Mouse (Mus musculus): ENCODE results near the gene Tmem151b. TPM values are rescaled to one million over a fixed set of nuclear protein-coding genes. Genes with fewer than 3 reads are reported as not detected.

The Tmem151b gene
- polyA plus RNA-seq, 1 experiment from 2014 or later = 25.5 TPM

GRCm38 (mm10) chr17:45515204-45515726, 34.2 kb downstream of the Tmem151b start:
- no peak overlapping the region for H3K27ac ChIP-seq
- no peak for ATAC-seq
- H3K9ac ChIP-seq (replicated peaks) = no peak overlapping the region
- 49% methylated on average over 15 of the region's 15 CpGs for WGBS
- H3K4me1 ChIP-seq (replicated peaks) = 0 out of 2 replicates have a peak, but pooled peaks cover 4% of the 10 kb centered on the region
- peaks cover 40% of the 10 kb centered on the region for H3K36me3 ChIP-seq
- no peaks in the 10 kb centered on the region for H3K27me3 ChIP-seq
- H3K4me2 ChIP-seq (replicated peaks) = no peak overlapping the region
- no peak overlapping the region for H3K4me3 ChIP-seq (replicated peaks)
- no peaks in the 10 kb centered on the region for H3K9me3 ChIP-seq

- peaks cover 35% of the 10 kb centered on the region for H3K36me3 ChIP-seq
- no peaks in the 10 kb centered on the region for H3K9me3 ChIP-seq
- H3K4me2 ChIP-seq (replicated peaks) = no peak overlapping the region
- 95% methylated on average over 4 of the region's 4 CpGs for WGBS
- no peak overlapping the region for H3K27ac ChIP-seq
- ATAC-seq = no peak
- H3K4me3 ChIP-seq (replicated peaks) = no peak overlapping the region
- no peaks in the 10 kb centered on the region for H3K27me3 ChIP-seq
- H3K4me1 ChIP-seq (replicated peaks) = peaks cover 6% of the 10 kb centered on the region
- H3K9ac ChIP-seq (replicated peaks) = no peak overlapping the region
These were observed 37.7 kb downstream of the Tmem151b start for GRCm38 (mm10) chr17:45511757-45512156.

GRCm38 (mm10) chr17:45510871-45511270, 38.6 kb downstream of the Tmem151b start:
- peaks cover 35% of the 10 kb centered on the region for H3K36me3 ChIP-seq
- H3K4me1 ChIP-seq (replicated peaks) = peaks cover 10% of the 10 kb centered on the region
- no peak overlapping the region for H3K4me2 ChIP-seq (replicated peaks)
- ATAC-seq = no peak
- H3K27ac ChIP-seq = no peak overlapping the region
- no peaks in the 10 kb centered on the region for H3K27me3 ChIP-seq
- no peaks in the 10 kb centered on the region for H3K9me3 ChIP-seq
- WGBS = 96% methylated on average over 4 of the region's 4 CpGs
- no peak overlapping the region for H3K9ac ChIP-seq (replicated peaks)
- H3K4me3 ChIP-seq (replicated peaks) = no peak overlapping the region

- H3K27me3 ChIP-seq = no peaks in the 10 kb centered on the region
- H3K4me2 ChIP-seq (replicated peaks) = peak within 1 kb of the TSS; percentile 40
- peak; percentile 93 for ATAC-seq
- WGBS = under 1% methylated on average over 42 of the region's 42 CpGs
- H3K9ac ChIP-seq (replicated peaks) = peak within 1 kb of the TSS; percentile 78
- no peaks in the 10 kb centered on the region for H3K9me3 ChIP-seq
- H3K4me3 ChIP-seq (replicated peaks) = peak within 1 kb of the TSS; percentile 73
- H3K36me3 ChIP-seq = peaks cover 30% of the 10 kb centered on the region
- H3K27ac ChIP-seq = peak within 1 kb of the TSS; percentile 89
- peaks cover 10% of the 10 kb centered on the region for H3K4me1 ChIP-seq (replicated peaks)
These were observed 42.7 kb downstream of the Tmem151b start, which contains the start of gene Aars2 for GRCm38 (mm10) chr17:45506700-45507189. Gene Aars2 (plus strand): TSS chr17:45506841.

- Histone ChIP-seq H3K36me3 (peaks cover 25% of the 10 kb centered on the region), H3K27ac (no peak overlapping the region), H3K4me1 (replicated peaks) (peaks cover 11% of the 10 kb centered on the region), H3K9ac (replicated peaks) (no peak overlapping the region), H3K9me3 (no peaks in the 10 kb centered on the region), H3K4me2 (replicated peaks) (no peak overlapping the region), H3K27me3 (no peaks in the 10 kb centered on the region), H3K4me3 (replicated peaks) (no peak overlapping the region)
- peak; percentile 51 for ATAC-seq
- 74% methylated on average over 6 of the region's 6 CpGs for WGBS
These were observed 43.5 kb downstream of the Tmem151b start for GRCm38 (mm10) chr17:45505941-45506465.

GRCm38 (mm10) chr17:45503301-45503973, 46.0 kb downstream of the Tmem151b start:
- Histone ChIP-seq H3K27ac (no peak overlapping the region), H3K36me3 (peaks cover 2% of the 10 kb centered on the region; the same call in 1 of the 2 replicates), H3K9ac (replicated peaks) (0 out of 2 replicates have a peak overlapping the region, but pooled peaks have one; percentile 36), H3K4me3 (replicated peaks) (no peak overlapping the region), H3K27me3 (no peaks in the 10 kb centered on the region), H3K4me2 (replicated peaks) (no peak overlapping the region), H3K9me3 (no peaks in the 10 kb centered on the region), H3K4me1 (replicated peaks) (peaks cover 12% of the 10 kb centered on the region)
- WGBS = 67% methylated on average over 5 of the region's 5 CpGs
- ATAC-seq = no peak

GRCm38 (mm10) chr17:45502324-45502723, 47.2 kb downstream of the Tmem151b start:
- 71% methylated on average over 4 of the region's 4 CpGs for WGBS
- ATAC-seq = no peak
- H3K4me1 ChIP-seq (replicated peaks) = peaks cover 10% of the 10 kb centered on the region

GRCm38 (mm10) chr17:45500981-45501380, 48.5 kb downstream of the Tmem151b start:
- ATAC-seq = no peak
- Histone ChIP-seq H3K9me3 (no peaks in the 10 kb centered on the region), H3K4me3 (replicated peaks) (no peak overlapping the region), H3K9ac (replicated peaks) (no peak overlapping the region), H3K36me3 (no peaks in the 10 kb centered on the region), H3K27me3 (no peaks in the 10 kb centered on the region), H3K4me2 (replicated peaks) (no peak overlapping the region), H3K27ac (no peak overlapping the region), H3K4me1 (replicated peaks) (peaks cover 3% of the 10 kb centered on the region; the same call in 1 of the 2 replicates)
- 39% methylated on average over 4 of the region's 4 CpGs for WGBS

More at GRCm38 (mm10) chr17:45502324-45502723, 47.2 kb downstream of the Tmem151b start:
- Histone ChIP-seq H3K4me2 (replicated peaks) (no peak overlapping the region), H3K27ac (no peak overlapping the region), H3K27me3 (no peaks in the 10 kb centered on the region), H3K4me3 (replicated peaks) (no peak overlapping the region), H3K9ac (replicated peaks) (no peak overlapping the region), H3K9me3 (no peaks in the 10 kb centered on the region), H3K36me3 (no peaks in the 10 kb centered on the region)

GRCm38 (mm10) chr17:45499516-45499915, 50.0 kb downstream of the Tmem151b start:
- Histone ChIP-seq H3K9me3 (no peaks in the 10 kb centered on the region), H3K4me3 (replicated peaks) (no peak overlapping the region), H3K27me3 (no peaks in the 10 kb centered on the region), H3K36me3 (no peaks in the 10 kb centered on the region), H3K4me2 (replicated peaks) (no peak overlapping the region), H3K9ac (replicated peaks) (no peak overlapping the region), H3K4me1 (replicated peaks) (0 out of 2 replicates have a peak, but pooled peaks cover 2% of the 10 kb centered on the region), H3K27ac (no peak overlapping the region)
- 54% methylated on average over 2 of the region's 2 CpGs for WGBS
- ATAC-seq = no peak

GRCm38 (mm10) chr17:45498397-45498796, 51.1 kb downstream of the Tmem151b start:
- WGBS = 84% methylated on average over 13 of the region's 13 CpGs
- ATAC-seq = no peak

GRCm38 (mm10) chr17:45495398-45495797, 54.1 kb downstream of the Tmem151b start:
- Histone ChIP-seq H3K4me2 (replicated peaks) (no peak overlapping the region), H3K27ac (no peak overlapping the region), H3K9me3 (no peaks in the 10 kb centered on the region), H3K9ac (replicated peaks) (no peak overlapping the region), H3K4me1 (replicated peaks) (peaks cover 3% of the 10 kb centered on the region; the same call in 1 of the 2 replicates), H3K36me3 (no peaks in the 10 kb centered on the region), H3K27me3 (no peaks in the 10 kb centered on the region), H3K4me3 (replicated peaks) (no peak overlapping the region)
- no peak for ATAC-seq
- 85% methylated on average over 11 of the region's 11 CpGs for WGBS

More at GRCm38 (mm10) chr17:45498397-45498796, 51.1 kb downstream of the Tmem151b start:
- H3K27ac ChIP-seq = no peak overlapping the region
- no peak overlapping the region for H3K4me3 ChIP-seq (replicated peaks)
- no peak overlapping the region for H3K9ac ChIP-seq (replicated peaks)
- H3K36me3 ChIP-seq = no peaks in the 10 kb centered on the region
- H3K9me3 ChIP-seq = no peaks in the 10 kb centered on the region
- H3K4me1 ChIP-seq (replicated peaks) = peaks cover 5% of the 10 kb centered on the region; the same call in 1 of the 2 replicates
- H3K27me3 ChIP-seq = no peaks in the 10 kb centered on the region
- no peak overlapping the region for H3K4me2 ChIP-seq (replicated peaks)

All from midbrain, embryonic 13.5 days (tissue).